Mouse (Mus musculus): Measurements from ENCODE around the gene Mtmr4. TPM values are rescaled to one million over a fixed set of nuclear protein-coding genes. Genes with fewer than 3 reads are reported as not detected.

Gene Mtmr4
- polyA plus RNA-seq (2012; rRNA removed) (33.2 and 37.8 TPM in 2 replicates), polyA plus RNA-seq (2014; fragmentation: Nextera tagmentation; extraction: Ambion mirVana) (29.0 and 29.5 TPM in 2 replicates)

GRCm38 (mm10) chr11:87591526-87592353, at the start of gene Mtmr4:
TSS of gene Mtmr4 (plus strand) at chr11:87592162.
- H3K36me3 ChIP-seq (ENCODE audit: control insufficient read depth, insufficient read depth, low read length), result peaks cover 7% of the 10 kb centered on the region; the same call in 1 of the 2 replicates
- no peaks in the 10 kb centered on the region for H3K9me3 ChIP-seq (ENCODE audit: control insufficient read depth, low read length)
- peak within 1 kb of the TSS; percentile 85 for H3K27ac ChIP-seq (replicated peaks; ENCODE audit: low read depth, low read length)
- peaks cover 28% of the 10 kb centered on the region for H3K4me1 ChIP-seq (ENCODE audit: control insufficient read depth, insufficient read depth, low read length)
- no peaks in the 10 kb centered on the region for H3K27me3 ChIP-seq (ENCODE audit: control insufficient read depth, insufficient read depth, low read length)
- WGBS, result under 1% methylated on average over 53 of the region's 61 CpGs
- peak within 1 kb of the TSS; percentile 72 for H3K4me3 ChIP-seq (replicated peaks; ENCODE audit: low read length)
- H3K4me2 ChIP-seq (replicated peaks; ENCODE audit: low read depth, low read length, severe bottlenecking), result peak within 1 kb of the TSS; percentile 78
- peak; percentile 61; the same call in 1 of the 2 replicates for TF ChIP-seq POLR2A (IDR thresholded peaks at IDR 0.05; ENCODE audit: borderline replicate concordance, extremely low read depth, insufficient read depth, insufficient read length)
- DNase-seq (ENCODE audit: low spot score), result peak; percentile 100
- peak within 1 kb of the TSS; percentile 85 for H3K9ac ChIP-seq (ENCODE audit: low read depth, low read length, severe bottlenecking)
- ATAC-seq (ENCODE audit: low FRiP score, low read depth), result peak; percentile 98

DNA sequence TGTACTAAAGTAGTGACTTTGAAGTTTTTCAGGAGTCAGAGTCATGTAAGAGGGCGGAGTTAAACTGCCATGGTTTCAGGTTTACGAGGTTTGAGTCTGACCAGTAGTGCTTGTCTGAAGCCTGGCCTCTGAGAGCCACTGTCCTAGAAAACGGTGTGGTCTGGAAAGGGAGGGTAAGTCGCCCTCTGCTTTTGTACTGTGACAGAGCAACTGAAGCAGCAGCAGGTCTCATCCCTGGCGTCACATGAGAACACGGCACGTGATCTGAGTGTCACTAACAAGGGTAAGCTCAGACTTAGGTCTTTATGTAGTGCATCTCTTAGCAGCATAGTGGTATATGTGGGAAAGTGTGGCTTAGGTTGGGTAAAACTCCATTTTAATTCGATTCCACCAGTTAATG, 49.7 kb upstream of the Mtmr4 start:
- Histone ChIP-seq H3K4me1 (ENCODE audit: control insufficient read depth, insufficient read depth, low read length) (no peaks in the 10 kb centered on the region), H3K36me3 (ENCODE audit: control insufficient read depth, insufficient read depth, low read length) (no peaks in the 10 kb centered on the region), H3K27ac (replicated peaks; ENCODE audit: low read depth, low read length) (no peak overlapping the region), H3K9me3 (ENCODE audit: control insufficient read depth, low read length) (no peaks in the 10 kb centered on the region), H3K9ac (ENCODE audit: low read depth, low read length, severe bottlenecking) (no peak overlapping the region), H3K4me2 (replicated peaks; ENCODE audit: low read depth, low read length, severe bottlenecking) (no peak overlapping the region), H3K4me3 (replicated peaks; ENCODE audit: low read length) (no peak overlapping the region), H3K27me3 (ENCODE audit: control insufficient read depth, insufficient read depth, low read length) (no peaks in the 10 kb centered on the region)
- no peak for ATAC-seq (ENCODE audit: low FRiP score, low read depth)
- WGBS, result 28% methylated on average over 8 of the region's 8 CpGs
- no peak for DNase-seq (ENCODE audit: low spot score)
- no peak for TF ChIP-seq POLR2A (IDR thresholded peaks at IDR 0.05; ENCODE audit: borderline replicate concordance, extremely low read depth, insufficient read depth, insufficient read length)

GRCm38 (mm10) chr11:87542906-87543305, 49.1 kb upstream of the Mtmr4 start:
- H3K27ac ChIP-seq (replicated peaks; ENCODE audit: low read depth, low read length), result no peak overlapping the region
- no peak overlapping the region for H3K9ac ChIP-seq (ENCODE audit: low read depth, low read length, severe bottlenecking)
- no peaks in the 10 kb centered on the region for H3K9me3 ChIP-seq (ENCODE audit: control insufficient read depth, low read length)
- no peaks in the 10 kb centered on the region for H3K36me3 ChIP-seq (ENCODE audit: control insufficient read depth, insufficient read depth, low read length)
- no peaks in the 10 kb centered on the region for H3K4me1 ChIP-seq (ENCODE audit: control insufficient read depth, insufficient read depth, low read length)
- H3K4me2 ChIP-seq (replicated peaks; ENCODE audit: low read depth, low read length, severe bottlenecking), result no peak overlapping the region
- H3K4me3 ChIP-seq (replicated peaks; ENCODE audit: low read length), result no peak overlapping the region
- 47% methylated on average over 3 of the region's 3 CpGs for WGBS
- ATAC-seq (ENCODE audit: low FRiP score, low read depth), result no peak
- H3K27me3 ChIP-seq (ENCODE audit: control insufficient read depth, insufficient read depth, low read length), result no peaks in the 10 kb centered on the region
- no peak for TF ChIP-seq POLR2A (IDR thresholded peaks at IDR 0.05; ENCODE audit: borderline replicate concordance, extremely low read depth, insufficient read depth, insufficient read length)
- no peak for DNase-seq (ENCODE audit: low spot score)

- no peak overlapping the region for H3K4me3 ChIP-seq (replicated peaks; ENCODE audit: low read length)
- H3K27me3 ChIP-seq (ENCODE audit: control insufficient read depth, insufficient read depth, low read length), result no peaks in the 10 kb centered on the region
- H3K9me3 ChIP-seq (ENCODE audit: control insufficient read depth, low read length), result no peaks in the 10 kb centered on the region
- H3K4me2 ChIP-seq (replicated peaks; ENCODE audit: low read depth, low read length, severe bottlenecking), result no peak overlapping the region
- peaks cover 3% of the 10 kb centered on the region; the same call in 1 of the 2 replicates for H3K4me1 ChIP-seq (ENCODE audit: control insufficient read depth, insufficient read depth, low read length)
- 76% methylated on average over 4 of the region's 4 CpGs for WGBS
- H3K27ac ChIP-seq (replicated peaks; ENCODE audit: low read depth, low read length), result no peak overlapping the region
- TF ChIP-seq POLR2A (IDR thresholded peaks at IDR 0.05; ENCODE audit: borderline replicate concordance, extremely low read depth, insufficient read depth, insufficient read length), result no peak
- no peaks in the 10 kb centered on the region for H3K36me3 ChIP-seq (ENCODE audit: control insufficient read depth, insufficient read depth, low read length)
- no peak for ATAC-seq (ENCODE audit: low FRiP score, low read depth)
- DNase-seq (ENCODE audit: low spot score), result no peak
- H3K9ac ChIP-seq (ENCODE audit: low read depth, low read length, severe bottlenecking), result no peak overlapping the region
Observed at GRCm38 (mm10) chr11:87553342-87553741, 38.6 kb upstream of the Mtmr4 start.

GRCm38 (mm10) chr11:87554386-87554785, 37.6 kb upstream of the Mtmr4 start:
- H3K4me2 ChIP-seq (replicated peaks; ENCODE audit: low read depth, low read length, severe bottlenecking), result no peak overlapping the region
- peaks cover 3% of the 10 kb centered on the region; the same call in 1 of the 2 replicates for H3K4me1 ChIP-seq (ENCODE audit: control insufficient read depth, insufficient read depth, low read length)
- no peak for ATAC-seq (ENCODE audit: low FRiP score, low read depth)
- DNase-seq (ENCODE audit: low spot score), result no peak
- no peak overlapping the region for H3K9ac ChIP-seq (ENCODE audit: low read depth, low read length, severe bottlenecking)
- H3K27me3 ChIP-seq (ENCODE audit: control insufficient read depth, insufficient read depth, low read length), result no peaks in the 10 kb centered on the region
- 44% methylated on average over 5 of the region's 5 CpGs for WGBS
- H3K36me3 ChIP-seq (ENCODE audit: control insufficient read depth, insufficient read depth, low read length), result no peaks in the 10 kb centered on the region
- TF ChIP-seq POLR2A (IDR thresholded peaks at IDR 0.05; ENCODE audit: borderline replicate concordance, extremely low read depth, insufficient read depth, insufficient read length), result no peak
- H3K27ac ChIP-seq (replicated peaks; ENCODE audit: low read depth, low read length), result no peak overlapping the region
- no peaks in the 10 kb centered on the region for H3K9me3 ChIP-seq (ENCODE audit: control insufficient read depth, low read length)
- H3K4me3 ChIP-seq (replicated peaks; ENCODE audit: low read length), result no peak overlapping the region
